Mouse (Mus musculus) layer of hippocampus, adult 9-11 months (tissue): Measurements from ENCODE around the gene Gm48552.
A peak's percentile ranks its signal among the peaks of the same experiment; 100 is the strongest.

Experiments
- DNase-seq: peaks from one replicate; pipeline ENCODE4 v3.0.0; 2022

Gene Gm48552

DNA sequence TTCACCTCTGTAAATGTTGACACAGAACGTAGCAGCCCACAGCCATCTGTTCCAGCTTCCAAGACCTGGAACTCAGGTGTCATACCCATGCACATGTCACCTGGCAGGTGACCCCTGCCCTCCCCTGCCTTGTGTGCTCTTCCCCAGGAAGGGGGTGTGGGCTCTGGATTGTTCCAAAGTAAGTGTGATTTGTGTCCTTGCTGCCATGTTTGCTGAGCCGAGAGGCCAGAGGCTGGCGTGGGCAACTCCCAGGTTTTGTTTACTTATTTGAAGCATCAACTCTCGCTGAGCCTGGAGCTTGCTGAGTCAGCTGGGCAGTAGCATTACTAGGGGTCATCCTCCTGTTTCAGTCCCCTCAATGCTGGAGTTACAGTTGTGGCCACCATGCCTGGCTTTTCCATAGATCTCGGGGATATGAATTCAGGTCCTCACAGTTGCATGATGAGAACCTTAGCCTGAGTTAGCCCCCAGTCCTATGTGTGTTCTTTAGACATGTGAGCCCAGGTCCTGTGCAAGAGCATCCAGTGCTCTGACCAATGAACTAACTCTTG, at the start of gene Gm48552:
Gm48552 (plus strand) TSS at position 501 of the 551 bp plus-strand sequence.
- DNase-seq = no peak

DNA sequence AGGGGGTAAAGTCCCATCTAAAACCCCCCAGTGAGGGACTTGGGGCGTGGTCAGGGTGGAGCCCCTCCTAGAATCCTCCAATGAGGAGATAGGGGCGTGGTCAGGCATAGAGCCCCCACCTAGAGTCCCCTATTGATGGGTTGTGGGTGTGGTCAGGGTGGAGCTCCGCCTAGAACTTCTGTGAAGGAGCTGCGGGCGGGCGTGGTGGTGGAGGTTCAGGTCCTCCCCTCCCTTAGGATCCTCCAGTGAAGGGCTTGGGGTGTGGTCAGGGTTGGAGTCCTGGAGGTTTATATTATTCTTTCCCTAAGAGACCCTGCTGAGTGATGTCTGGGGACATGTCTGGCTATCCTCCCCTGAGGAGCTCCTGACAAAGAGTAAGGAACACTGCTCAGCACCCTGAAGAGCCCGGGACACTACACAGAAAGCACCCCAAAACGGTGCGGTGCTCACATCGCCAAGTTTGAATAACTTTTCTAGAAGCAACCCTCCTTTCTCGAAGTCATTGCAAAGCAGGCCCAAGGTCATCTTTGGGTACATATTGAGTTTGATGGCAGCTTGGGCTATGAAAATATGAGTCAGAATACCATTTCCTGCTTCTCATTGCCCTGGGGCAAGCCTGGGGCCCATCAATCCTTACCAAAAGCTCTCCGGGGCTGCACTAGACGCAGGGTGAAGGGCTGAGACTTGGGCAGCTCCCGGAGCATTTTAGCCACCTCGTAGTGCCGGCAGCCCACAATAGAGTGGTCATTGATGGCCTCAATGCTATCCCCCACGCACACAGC, 48.1 kb upstream of the Gm48552 start:
- no peak for DNase-seq

DNA sequence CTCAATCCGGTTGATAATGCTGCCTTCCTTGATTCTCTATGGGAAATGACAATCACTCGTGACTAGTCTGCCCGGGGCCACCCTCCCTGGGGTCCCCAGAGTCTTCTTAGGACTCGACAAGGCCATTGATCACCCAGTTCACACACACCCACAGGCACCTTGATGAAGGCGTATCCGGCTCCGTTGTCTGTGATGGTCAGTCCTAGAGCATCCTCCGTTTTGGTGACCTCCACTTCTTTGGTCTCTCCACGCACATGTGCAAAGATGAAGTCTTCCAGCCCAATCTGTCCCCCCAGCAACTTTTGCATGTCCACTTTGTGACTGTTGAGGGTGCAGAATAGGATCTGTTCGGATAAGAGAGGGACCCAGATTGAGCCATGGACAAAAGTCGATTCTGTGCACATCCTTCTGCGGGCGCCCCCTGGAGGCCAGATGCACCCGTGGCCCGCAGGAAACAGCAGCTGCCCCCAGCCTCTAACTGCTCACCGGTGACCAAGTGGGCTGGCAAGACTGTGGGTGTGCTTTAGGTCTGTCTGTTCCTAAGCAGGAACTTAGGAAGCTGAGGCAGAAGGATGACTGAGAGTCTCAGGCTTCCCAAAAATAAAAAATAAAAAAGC, 47.4 kb upstream of the Gm48552 start:
- DNase-seq = no peak

DNA sequence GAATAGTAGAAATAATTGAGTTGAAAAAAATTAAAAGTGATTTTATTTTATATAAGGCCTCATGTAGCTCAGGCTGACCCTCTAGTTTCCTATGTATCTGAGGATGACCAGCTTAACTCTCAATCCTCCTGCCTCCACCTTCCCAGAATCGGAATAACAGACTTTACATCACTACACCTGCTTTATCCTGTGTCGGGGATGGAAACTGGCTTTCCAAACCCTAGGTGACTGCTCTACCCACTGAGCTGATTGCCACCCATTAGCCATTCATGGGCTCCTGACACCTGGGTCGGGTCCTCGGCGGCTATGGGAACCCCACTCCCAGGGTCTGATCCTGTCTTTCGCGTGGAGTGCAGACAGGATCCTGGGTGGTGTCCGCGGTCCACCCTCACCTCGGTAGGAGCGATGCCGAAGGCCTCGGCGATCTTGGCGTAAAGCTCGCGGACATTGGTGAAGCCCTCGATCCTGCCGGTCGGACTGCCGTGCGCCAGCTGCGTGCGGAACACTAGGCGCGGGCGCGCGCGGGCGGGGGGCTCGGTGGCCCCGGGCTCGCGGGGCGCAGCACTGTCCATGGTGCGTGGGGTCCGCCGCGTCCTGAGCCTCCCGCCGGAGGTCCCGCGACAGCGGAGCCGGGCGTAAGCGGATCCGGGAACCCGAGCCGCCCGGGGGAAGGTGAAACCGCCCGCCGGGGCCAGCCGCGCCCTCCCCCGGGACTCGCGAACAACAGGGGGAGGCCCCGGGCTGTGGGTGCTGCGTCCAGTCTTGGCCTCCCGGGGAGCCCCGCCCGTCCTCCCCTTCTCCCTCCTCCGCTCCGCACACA, 45.9 kb upstream of the Gm48552 start, which contains the start of gene Gipc3:
Gipc3 (minus strand) TSS at position 581 of the 820 bp plus-strand sequence.
- DNase-seq = no peak

DNA sequence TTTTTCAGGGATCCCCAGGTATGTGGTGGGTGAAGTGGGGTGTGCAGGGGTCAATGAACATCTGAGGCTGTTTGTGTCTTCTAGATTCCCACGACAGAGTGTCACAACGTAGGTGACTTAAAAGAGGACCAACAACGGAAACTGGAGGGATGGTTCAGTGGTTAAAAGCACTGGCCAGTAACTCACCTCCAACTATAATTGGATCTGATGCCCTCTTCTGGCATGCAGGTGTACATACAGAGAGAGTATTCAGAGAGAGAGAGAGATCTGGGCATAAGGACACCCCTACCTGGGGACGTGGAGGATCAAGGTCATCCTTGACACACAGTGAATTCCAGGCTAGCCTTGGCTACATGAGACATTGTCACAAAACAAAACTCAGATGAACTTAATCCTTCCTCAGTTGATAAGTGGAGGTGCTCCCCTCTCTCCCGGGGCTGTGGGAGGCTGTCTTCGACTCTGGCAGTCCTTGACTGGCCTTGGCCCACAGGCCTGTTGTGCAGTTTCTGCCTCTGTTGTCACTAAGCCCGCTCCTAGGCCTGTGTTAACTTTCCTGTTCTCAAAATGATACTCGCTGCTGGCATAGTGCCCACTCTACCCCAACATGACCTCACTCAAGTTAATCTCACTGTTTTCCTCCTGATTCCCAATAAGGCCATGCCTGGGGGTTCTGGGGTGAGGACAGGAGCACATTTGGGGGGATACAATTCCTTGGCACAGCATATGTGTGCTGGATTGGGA, 44.2 kb upstream of the Gm48552 start:
- no peak for DNase-seq

DNA sequence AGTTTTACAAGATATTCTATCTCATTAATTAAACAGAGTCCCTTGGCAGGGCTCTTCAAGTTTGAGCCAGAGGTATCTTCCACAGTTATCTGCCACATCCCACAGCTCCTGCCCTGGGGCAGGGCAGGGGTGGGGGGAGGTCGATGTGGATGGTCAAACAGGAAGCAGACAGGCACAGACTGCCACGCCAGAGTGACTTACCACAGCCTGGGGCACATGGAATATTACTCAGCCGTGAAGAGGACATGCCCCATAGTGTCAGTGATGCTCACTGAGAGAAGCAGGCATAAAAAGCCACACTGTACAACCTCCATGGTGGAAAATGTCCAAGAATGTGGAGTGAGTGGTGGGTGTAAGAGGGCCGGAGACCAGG, 43.7 kb upstream of the Gm48552 start:
- no peak for DNase-seq

DNA sequence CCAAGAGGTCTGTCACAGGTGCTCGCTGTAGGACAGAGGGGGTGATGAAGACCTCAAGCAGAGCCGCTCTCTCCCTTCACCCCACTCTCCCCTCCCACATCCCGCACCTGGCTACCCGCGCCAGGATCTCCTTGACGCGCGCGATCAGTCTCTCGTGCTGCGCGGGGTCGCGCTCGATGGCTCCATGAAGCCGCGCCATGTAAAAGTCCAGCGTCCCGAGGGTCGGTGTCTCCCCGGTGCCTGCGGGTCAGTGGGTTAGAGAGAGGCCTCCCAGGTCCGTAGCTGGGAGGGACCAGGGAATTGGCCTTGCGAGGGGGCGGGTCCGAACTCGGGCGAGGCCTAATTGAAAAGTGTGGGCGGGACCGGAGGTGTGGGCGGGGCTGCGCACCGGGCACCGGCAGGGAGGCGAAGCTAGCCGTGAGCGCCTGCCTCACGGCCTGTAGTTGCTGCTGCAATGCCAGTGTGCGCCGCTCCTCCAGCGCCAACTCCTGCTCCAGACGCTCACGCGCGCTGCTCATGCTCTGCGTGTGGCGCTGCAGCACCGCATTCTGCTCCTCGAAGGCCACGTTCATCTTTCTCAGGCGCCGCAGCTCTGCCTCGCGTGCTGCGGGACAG, 42.2 kb upstream of the Gm48552 start:
- DNase-seq = no peak

DNA sequence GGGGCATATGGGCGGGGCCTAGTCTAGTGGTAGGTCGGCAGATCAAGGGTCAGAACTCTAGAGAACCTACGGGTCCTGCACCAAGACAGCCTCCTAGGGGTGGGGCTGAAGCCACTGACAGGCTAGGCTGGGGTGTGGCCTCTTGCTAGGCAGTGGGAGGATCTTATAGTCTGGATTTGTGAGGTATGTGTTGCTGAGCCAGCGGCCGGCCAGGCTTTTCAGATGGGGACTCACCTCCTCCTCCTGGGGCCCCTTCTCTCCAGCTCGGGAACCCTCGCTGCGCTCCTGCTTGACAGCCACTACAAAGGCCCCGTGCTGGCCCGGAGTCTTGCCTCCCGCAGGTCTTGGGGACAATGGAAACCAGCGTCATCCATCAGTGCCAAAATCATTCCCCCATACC, 39.7 kb upstream of the Gm48552 start:
- DNase-seq = no peak

DNA sequence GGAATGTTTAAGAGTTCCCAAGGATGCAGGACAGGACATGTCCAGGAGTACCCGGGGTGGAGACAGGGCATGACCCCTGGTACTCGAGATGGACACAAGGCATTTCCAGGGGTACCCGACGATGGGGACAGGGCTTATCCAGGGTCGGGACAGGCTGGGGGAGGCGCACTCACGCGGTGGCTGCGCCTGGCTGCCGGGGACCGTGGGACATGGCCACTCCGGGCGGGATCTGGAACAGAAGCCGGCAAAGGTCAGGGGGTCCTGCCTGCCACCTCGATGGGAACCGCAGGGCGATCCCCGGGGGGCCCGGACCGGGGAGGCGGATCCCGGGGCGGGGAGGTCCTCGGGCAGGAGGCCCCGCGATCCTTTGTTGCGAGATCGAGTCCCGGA, 38.8 kb upstream of the Gm48552 start:
- no peak for DNase-seq

DNA sequence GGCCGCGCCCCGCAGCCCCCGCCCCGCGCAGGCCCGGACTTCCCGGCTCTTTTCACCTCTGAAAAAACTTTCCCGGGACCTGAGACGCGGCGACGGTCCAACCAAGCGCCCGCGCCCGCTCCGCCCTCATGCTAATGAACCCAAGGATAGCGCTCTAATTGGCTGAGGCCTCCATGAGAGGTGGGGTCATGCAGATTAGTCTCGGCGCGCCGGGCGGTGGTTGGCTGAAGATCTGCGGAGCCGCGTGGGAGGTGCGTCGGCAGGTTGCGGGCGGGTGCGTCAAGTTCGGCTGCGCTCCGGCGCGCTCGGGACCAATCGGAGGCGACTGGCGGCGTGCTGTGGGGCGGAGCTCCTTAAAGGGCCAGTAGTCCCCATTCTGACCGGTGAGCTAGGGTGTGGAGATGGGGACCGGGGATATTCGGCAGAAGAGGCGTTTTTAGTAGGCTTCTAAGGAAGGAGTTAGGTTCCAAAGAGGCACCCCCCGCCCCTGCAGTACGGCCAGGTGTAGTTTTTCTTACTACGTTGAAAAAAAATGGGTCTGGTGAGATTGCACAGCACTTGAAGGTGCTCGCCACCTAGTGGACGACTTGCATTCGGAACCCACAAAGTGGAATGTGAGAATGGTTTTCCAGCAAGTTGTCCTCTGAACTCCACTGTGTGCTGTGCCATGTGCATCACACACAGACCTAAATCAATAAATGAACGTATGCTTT, 38.3 kb upstream of the Gm48552 start, which contains the start of gene Hmg20b:
Hmg20b (minus strand) TSS at position 130 of the 713 bp plus-strand sequence.
- peak; percentile 99 for DNase-seq

DNA sequence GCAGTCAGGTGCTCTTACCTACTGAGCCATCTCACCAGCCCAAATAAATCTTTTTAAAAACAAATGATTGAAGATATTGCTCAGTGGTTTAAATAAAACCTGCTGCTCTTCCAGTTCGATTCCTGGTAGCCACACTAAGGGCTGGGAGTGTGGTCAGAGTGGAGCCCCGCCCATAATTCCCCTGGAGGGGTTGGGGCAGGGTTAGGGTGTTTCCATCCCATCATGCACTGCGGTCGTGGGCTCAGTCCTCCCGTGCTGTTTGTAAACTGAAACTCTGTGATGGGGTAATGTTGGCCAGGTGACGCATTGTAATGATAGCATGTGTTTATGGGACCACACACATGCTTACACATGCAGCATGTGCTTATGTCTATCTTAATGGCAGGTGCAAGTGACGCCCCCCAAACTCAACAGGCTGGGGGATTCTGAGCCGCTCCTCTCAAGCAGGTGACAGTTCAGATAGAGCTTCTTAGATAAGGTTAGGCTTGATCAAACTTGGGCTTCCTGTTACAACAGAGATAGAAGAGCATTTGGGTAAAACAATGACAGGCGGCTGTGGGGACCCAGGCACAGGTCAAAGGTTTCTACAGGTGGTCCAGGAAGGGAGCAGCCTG, 37.0 kb upstream of the Gm48552 start:
- DNase-seq = no peak

DNA sequence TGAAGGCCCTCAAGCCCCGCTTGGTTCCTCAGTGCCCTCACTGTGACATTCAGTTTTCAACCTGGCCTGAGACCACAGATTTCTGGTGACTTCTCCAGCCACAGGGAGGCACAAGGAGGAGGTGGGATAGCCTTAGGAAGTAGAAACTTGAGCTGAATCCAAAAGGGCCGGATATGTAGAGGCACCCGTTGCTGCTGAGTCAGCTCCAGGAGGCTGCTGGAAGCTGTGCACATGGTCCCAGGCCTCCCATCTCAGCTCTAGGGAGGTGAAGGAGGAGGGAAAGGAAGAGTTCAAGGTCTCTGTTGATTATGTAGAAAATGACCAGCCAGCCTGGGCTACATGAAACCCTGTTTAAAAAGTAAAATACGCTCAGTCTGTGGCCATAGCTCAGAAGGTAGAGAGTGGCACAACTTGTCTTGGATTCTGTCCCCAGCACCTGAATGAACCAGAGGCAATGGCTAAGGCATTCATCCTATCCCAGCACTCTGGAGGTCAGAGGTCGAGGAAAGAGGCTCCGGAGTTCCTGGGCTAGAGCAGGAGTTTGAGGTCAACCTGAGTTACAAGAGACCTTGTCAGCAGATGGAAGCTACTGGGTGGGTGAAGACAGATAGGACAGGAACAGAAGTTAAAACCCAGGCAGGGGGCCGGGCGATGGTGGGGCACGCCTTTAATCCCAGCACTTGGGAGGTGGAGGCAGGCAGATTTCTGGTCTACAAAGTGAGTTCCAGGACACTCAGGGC, 33.9 kb upstream of the Gm48552 start:
- DNase-seq = no peak

DNA sequence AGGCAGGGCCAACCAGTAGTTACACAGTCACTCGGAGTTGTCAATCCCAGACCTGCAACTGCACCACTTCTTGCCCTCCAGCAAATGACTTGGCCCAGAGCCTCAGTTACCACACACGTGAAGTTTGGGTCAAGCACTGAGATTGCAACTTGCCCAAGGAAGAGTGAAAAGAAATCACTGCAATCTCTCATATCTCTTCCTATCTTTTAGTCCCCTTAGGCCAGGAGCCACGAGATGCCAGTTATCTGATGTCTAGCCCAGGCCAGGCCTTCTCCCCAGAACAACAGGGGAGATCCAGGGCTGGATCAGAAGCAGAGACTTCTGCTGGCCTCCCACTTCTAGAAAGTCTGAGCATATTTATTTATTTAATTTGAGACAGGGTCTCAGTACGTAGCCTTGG, 33.3 kb upstream of the Gm48552 start:
- DNase-seq = no peak

DNA sequence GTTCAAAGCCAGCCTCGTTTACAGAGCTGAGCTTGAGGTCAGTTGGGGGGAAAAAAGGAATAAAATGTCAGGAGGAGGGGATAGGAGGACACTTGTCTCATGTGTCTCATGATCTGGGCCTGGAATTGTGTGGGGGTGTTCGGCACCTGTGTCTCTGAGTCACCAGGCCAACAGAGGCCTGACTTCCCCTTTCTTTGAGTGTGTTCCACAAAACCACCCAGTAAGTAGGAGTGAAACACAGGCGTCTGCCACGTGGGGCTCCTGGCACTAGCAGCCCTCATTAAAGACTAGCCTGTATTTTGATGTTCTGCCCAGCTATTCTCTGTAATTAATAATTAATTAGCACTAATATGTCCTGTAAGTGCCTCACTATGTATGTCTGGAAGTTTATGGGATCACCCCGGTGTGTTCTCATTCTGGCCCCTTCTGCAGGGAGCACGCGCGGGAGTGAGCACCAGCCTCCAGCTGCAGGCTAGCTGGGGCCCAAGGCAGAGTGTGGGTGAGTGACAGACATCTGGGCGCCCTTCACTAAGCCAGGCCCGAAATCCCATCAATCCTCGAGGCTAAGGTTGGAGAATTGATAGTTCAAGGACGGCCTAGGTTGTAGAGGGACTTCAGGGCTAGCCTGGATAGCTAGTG, 32.3 kb upstream of the Gm48552 start:
- DNase-seq = peak; percentile 83

DNA sequence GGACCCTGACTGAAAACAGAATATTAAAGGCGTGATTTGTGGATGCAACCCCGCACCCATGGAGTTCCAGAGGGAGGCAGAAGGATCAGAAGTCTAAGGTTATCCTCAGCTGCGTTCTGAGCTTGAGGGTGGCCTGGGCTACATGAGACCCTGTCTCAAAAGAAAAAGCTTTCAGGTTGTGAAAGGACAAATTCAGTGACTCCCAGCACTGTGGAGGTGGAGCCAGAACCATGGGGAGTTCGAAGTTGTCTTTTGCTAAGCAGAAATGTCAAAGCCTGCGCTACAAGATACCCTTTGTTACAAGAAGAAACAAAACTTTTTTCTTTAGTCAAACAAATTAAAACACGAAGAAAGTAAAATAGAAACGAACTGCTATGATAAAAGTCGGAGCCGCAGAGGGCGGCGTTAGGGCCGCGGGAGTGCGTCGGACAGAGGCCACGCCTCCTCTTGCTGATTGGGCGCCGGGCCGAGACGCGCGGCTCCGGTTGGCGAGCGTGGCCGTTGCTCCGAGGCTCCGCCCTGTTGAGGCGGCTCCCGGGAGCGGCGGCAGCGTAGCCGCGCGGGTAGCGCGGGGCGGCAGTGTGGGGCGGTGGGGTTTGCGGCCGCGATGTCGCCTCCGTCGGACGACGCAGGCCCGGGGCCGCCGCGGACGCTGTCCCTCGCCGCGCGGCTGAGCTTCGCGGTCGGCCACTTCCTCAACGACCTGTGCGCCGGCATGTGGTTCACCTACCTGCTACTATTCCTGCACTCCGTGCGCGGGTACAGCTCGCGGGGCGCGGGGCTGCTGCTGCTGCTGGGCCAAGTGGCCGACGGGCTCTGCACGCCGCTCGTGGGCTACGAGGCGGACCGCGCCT, 31.6 kb upstream of the Gm48552 start, which contains the start of gene Mfsd12:
Mfsd12 (plus strand) TSS at position 501 of the 854 bp plus-strand sequence.
- peak; percentile 90 for DNase-seq

DNA sequence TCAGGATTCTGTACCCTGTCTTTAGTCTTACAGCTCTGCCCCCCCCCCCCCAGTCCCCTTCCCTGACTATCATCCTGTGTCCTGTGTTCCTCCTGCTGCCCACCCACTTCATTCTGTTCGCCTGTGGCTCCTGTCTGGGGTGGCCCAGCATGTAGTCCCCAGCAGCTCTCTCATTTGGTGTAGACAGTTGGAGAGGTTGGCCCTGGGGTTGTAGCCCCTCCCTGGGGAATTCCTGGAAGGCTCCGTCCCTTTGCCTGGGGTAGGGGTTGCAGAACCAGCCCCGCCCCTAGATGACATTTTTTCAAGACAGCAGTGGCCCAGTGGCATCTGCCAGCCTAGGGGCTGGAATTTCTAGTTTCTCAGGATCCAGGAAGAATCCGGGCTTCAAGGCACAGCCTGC, 30.6 kb upstream of the Gm48552 start:
- DNase-seq = no peak

DNA sequence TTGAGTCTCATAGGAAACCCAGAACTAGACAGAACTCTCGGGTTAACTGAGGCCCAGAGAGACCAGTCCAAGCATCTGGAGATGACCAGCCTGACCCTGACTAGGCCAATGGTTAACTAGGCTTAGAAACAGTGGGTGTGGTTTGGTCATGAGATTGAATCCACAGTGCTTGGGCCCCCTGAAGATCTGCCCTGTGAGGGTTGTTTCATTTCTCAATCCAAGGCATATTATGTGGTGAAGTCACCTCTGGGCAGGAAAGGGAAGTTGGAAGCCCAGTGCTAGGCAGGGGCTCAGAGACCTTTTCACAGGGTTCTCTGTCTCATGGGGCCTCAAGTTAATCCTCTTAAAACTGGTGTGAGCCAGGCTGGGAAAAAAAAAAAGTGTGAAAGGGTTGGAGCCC, 30.0 kb upstream of the Gm48552 start:
- no peak for DNase-seq

DNA sequence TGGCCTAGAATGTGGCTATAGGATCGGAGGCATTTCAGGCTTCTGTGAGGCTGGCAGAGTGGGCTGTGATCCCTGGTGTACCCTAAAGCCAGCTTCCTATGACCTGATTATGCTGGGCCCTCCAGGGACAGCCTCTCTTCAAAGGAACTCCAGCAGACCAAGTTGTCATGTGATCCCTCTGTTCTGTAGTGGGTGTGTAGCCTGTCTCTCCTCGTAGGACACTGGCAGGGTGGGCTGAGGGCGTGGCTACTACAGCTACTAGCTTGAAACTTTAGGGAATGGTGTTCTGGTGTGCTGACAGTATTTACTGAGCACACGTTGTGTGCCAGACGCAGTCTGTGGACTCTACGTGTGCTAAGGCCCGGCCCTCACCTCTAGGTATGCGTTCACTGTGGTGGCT, 28.1 kb upstream of the Gm48552 start:
- DNase-seq = no peak
